Mouse (Mus musculus) kidney, adult 2 months (tissue): ENCODE measurements around the gene Rrp7a.

ENCODE experiments used
- CTCF ChIP-seq: fragments of 200-500 bp; conservative IDR thresholded peaks from 2 replicates; pipeline ENCODE4 v1.5.1; 2011; ENCODE audit warnings: low read depth, mild to moderate bottlenecking, control low read depth, low read length, moderate library complexity, mixed read lengths; ENCODE audit not compliant: insufficient read depth, insufficient read length
- POLR2A ChIP-seq: fragments of 200-500 bp; IDR thresholded peaks from one replicate; pipeline ENCODE4 v1.6.1; 2011; ENCODE audit warnings: low read depth, low read length, control low read depth

- TF ChIP-seq CTCF: no peak
- TF ChIP-seq POLR2A: no peak
Observed at GRCm38 (mm10) chr15:83126582-83126981, 4.0 kb upstream of the Rrp7a start.
